Comparison of ENCODE assay signal across 16 mouse cellular contexts in the genomic region with DNA sequence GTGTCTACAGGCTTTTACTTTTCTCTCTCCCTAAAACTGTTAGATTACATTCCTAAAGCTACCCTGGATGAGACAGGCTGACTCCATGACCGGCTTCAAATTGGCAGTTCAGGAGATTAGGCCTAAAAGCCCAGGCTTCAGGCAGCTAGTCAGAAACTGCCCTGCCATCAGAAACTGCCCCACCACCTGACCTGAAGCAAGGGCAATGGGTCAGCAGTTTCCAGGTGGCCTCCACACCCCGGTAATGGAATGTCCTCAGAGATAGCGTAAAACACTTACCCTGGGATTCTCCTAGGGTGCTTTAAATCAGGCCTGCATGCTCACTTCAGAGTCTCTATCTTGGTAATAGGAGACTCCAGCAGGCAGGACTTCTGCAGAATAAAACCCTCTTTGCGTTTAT. TPM values are rescaled to one million over a fixed set of nuclear protein-coding genes. Genes with fewer than 3 reads are reported as not detected.
DNase-seq lines count a peak whose midpoint lies in the region; ATAC-seq and TF ChIP-seq lines count a peak whose summit lies in the region.
"Had no signal": no experiment of that assay in that cellular context is flagged by ENCODE, and none has a peak within 500 bp of the region (broad histone marks: within the 10 kb centered on the region; RNA-seq: fewer than 3 reads in every experiment).

No protein-coding gene starts in this region.

- no peak for DNase-seq in heart, postnatal 4 days
- DNase-seq in kidney, postnatal 0 days (ENCODE audit: low spot score) = no peak
- DNase-seq in kidney, adult 11 months = no peak
- no peak for DNase-seq in stomach, postnatal 0 days (ENCODE audit: low spot score)
- no peak for DNase-seq in forebrain, embryonic 11.5 days (ENCODE audit: low spot score)
- DNase-seq in hindbrain, embryonic 11.5 days (ENCODE audit: low spot score) = no peak
- DNase-seq: adrenal gland, adult 2 months; cerebellum, adult 2 months; gastrocnemius, postnatal 14 days had no signal

- WGBS in heart, embryonic 15.5 days = 41% methylated on average over 4 of the region's 4 CpGs
- WGBS in kidney, postnatal 0 days = 51% methylated on average over 4 of the region's 4 CpGs
- 49% methylated on average over 4 of the region's 4 CpGs for WGBS in embryonic facial prominence, embryonic 15.5 days
- WGBS in stomach, postnatal 0 days = 37% methylated on average over 4 of the region's 4 CpGs
- WGBS in forebrain, embryonic 11.5 days = 75% methylated on average over 4 of the region's 4 CpGs
- WGBS in hindbrain, embryonic 11.5 days = 70% methylated on average over 4 of the region's 4 CpGs

- H3K4me3 ChIP-seq in heart, embryonic 15.5 days = no peak overlapping the region
- no peak overlapping the region for H3K4me3 ChIP-seq in kidney, postnatal 0 days (replicated peaks; ENCODE audit: low read depth, low read length)
- no peak overlapping the region for H3K4me3 ChIP-seq in embryonic facial prominence, embryonic 15.5 days (replicated peaks)
- no peak overlapping the region for H3K4me3 ChIP-seq in stomach, postnatal 0 days (ENCODE audit: low read depth, low read length)
- no peak overlapping the region for H3K4me3 ChIP-seq in forebrain, embryonic 11.5 days (ENCODE audit: low read depth, low read length)
- no peak overlapping the region for H3K4me3 ChIP-seq in hindbrain, embryonic 11.5 days (ENCODE audit: low read depth, low read length)
- H3K4me3 ChIP-seq: embryonic facial prominence, embryonic 13.5 days; forebrain, embryonic 10.5 days; midbrain, embryonic 13.5 days had no signal

- H3K4me1 ChIP-seq in heart, embryonic 15.5 days (replicated peaks) = peaks cover 71% of the 10 kb centered on the region
- H3K4me1 ChIP-seq in kidney, postnatal 0 days (replicated peaks; ENCODE audit: insufficient read depth, low read length) = peaks cover 32% of the 10 kb centered on the region
- H3K4me1 ChIP-seq in embryonic facial prominence, embryonic 15.5 days = peaks cover 72% of the 10 kb centered on the region
- peaks cover 16% of the 10 kb centered on the region; the same call in 1 of the 2 replicates for H3K4me1 ChIP-seq in stomach, postnatal 0 days (replicated peaks; ENCODE audit: control insufficient read depth, insufficient read depth)
- H3K4me1 ChIP-seq in forebrain, embryonic 11.5 days (replicated peaks; ENCODE audit: control insufficient read depth, insufficient read depth, low read length) = no peaks in the 10 kb centered on the region
- H3K4me1 ChIP-seq in hindbrain, embryonic 11.5 days (replicated peaks; ENCODE audit: control insufficient read depth, insufficient read depth, low read length) = no peaks in the 10 kb centered on the region

- TF ChIP-seq EP300 in stomach, postnatal 0 days (optimal IDR thresholded peaks at IDR 0.05) = no peak

- H3K4me2 ChIP-seq in heart, embryonic 15.5 days = no peak overlapping the region
- H3K4me2 ChIP-seq in kidney, postnatal 0 days (ENCODE audit: low read length) = no peak overlapping the region
- H3K4me2 ChIP-seq in embryonic facial prominence, embryonic 15.5 days (replicated peaks) = no peak overlapping the region
- no peak overlapping the region for H3K4me2 ChIP-seq in stomach, postnatal 0 days (replicated peaks; ENCODE audit: low read depth)
- no peak overlapping the region for H3K4me2 ChIP-seq in forebrain, embryonic 11.5 days (ENCODE audit: low read depth, low read length, severe bottlenecking)
- no peak overlapping the region for H3K4me2 ChIP-seq in hindbrain, embryonic 11.5 days (replicated peaks; ENCODE audit: low read depth, low read length)
- H3K4me2 ChIP-seq: embryonic facial prominence, embryonic 13.5 days; midbrain, embryonic 13.5 days had no signal

- H3K27ac ChIP-seq in heart, embryonic 15.5 days = peak overlapping the region; percentile 75
- 0 out of 2 replicates have a peak overlapping the region, but pooled peaks have one; percentile 76 for H3K27ac ChIP-seq in kidney, postnatal 0 days
- H3K27ac ChIP-seq in embryonic facial prominence, embryonic 15.5 days (replicated peaks) = peak overlapping the region; percentile 85
- peak overlapping the region; percentile 30; the same call in 1 of the 2 replicates for H3K27ac ChIP-seq in stomach, postnatal 0 days (replicated peaks)
- H3K27ac ChIP-seq in forebrain, embryonic 11.5 days (ENCODE audit: low read depth, low read length) = no peak overlapping the region
- no peak overlapping the region for H3K27ac ChIP-seq in hindbrain, embryonic 11.5 days (ENCODE audit: low read depth, low read length)
- H3K27ac ChIP-seq: forebrain, embryonic 10.5 days; liver, embryonic 14.5 days; midbrain, embryonic 13.5 days had no signal

- no peaks in the 10 kb centered on the region for H3K27me3 ChIP-seq in heart, embryonic 15.5 days
- H3K27me3 ChIP-seq in kidney, postnatal 0 days (ENCODE audit: insufficient read depth, low read length) = no peaks in the 10 kb centered on the region
- H3K27me3 ChIP-seq in embryonic facial prominence, embryonic 15.5 days = no peaks in the 10 kb centered on the region
- no peaks in the 10 kb centered on the region for H3K27me3 ChIP-seq in stomach, postnatal 0 days (ENCODE audit: control insufficient read depth, insufficient read depth, low read length)
- H3K27me3 ChIP-seq in forebrain, embryonic 11.5 days (ENCODE audit: control insufficient read depth, insufficient read depth, low read length) = no peaks in the 10 kb centered on the region
- H3K27me3 ChIP-seq in hindbrain, embryonic 11.5 days (ENCODE audit: control insufficient read depth, insufficient read depth, low read length) = no peaks in the 10 kb centered on the region
- H3K27me3 ChIP-seq: embryonic facial prominence, embryonic 13.5 days; midbrain, embryonic 13.5 days had no signal

- no peak for TF ChIP-seq CTCF in kidney, postnatal 0 days (IDR thresholded peaks at IDR 0.05; ENCODE audit: low read depth)
- no peak for TF ChIP-seq CTCF in stomach, postnatal 0 days (IDR thresholded peaks at IDR 0.05; ENCODE audit: low read depth)

- ATAC-seq in heart, embryonic 15.5 days (replicated peaks; ENCODE audit: insufficient number of reproducible peaks, insufficient read depth, low FRiP score, low read depth) = no peak
- ATAC-seq in kidney, postnatal 0 days (replicated peaks; ENCODE audit: low FRiP score, low read depth) = no peak
- ATAC-seq in embryonic facial prominence, embryonic 15.5 days (ENCODE audit: insufficient number of reproducible peaks, low FRiP score, low TSS enrichment, low read depth) = no peak
- ATAC-seq in stomach, postnatal 0 days (ENCODE audit: low FRiP score, low TSS enrichment) = no peak
- no peak for ATAC-seq in forebrain, embryonic 11.5 days (replicated peaks; ENCODE audit: low FRiP score)
- no peak for ATAC-seq in hindbrain, embryonic 11.5 days (ENCODE audit: low FRiP score)
- ATAC-seq: hindbrain, embryonic 16.5 days; midbrain, embryonic 13.5 days had no signal

- H3K9ac ChIP-seq in heart, embryonic 15.5 days = no peak overlapping the region
- H3K9ac ChIP-seq in kidney, postnatal 0 days (ENCODE audit: low read depth, low read length) = no peak overlapping the region
- H3K9ac ChIP-seq in embryonic facial prominence, embryonic 15.5 days = no peak overlapping the region
- H3K9ac ChIP-seq in stomach, postnatal 0 days (ENCODE audit: low read length) = no peak overlapping the region
- no peak overlapping the region for H3K9ac ChIP-seq in forebrain, embryonic 11.5 days (ENCODE audit: low read length)
- no peak overlapping the region for H3K9ac ChIP-seq in hindbrain, embryonic 11.5 days (ENCODE audit: low read depth, low read length)
- H3K9ac ChIP-seq: embryonic facial prominence, embryonic 13.5 days; liver, embryonic 14.5 days; midbrain, embryonic 13.5 days had no signal

- H3K9me3 ChIP-seq in heart, embryonic 15.5 days (replicated peaks) = no peaks in the 10 kb centered on the region
- H3K9me3 ChIP-seq in kidney, postnatal 0 days (replicated peaks; ENCODE audit: low read length) = no peaks in the 10 kb centered on the region
- H3K9me3 ChIP-seq in embryonic facial prominence, embryonic 15.5 days (replicated peaks) = no peaks in the 10 kb centered on the region
- H3K9me3 ChIP-seq in stomach, postnatal 0 days (ENCODE audit: control insufficient read depth, low read length) = no peaks in the 10 kb centered on the region
- H3K9me3 ChIP-seq in forebrain, embryonic 11.5 days (ENCODE audit: control insufficient read depth, low read length) = no peaks in the 10 kb centered on the region
- no peaks in the 10 kb centered on the region for H3K9me3 ChIP-seq in hindbrain, embryonic 11.5 days (ENCODE audit: control insufficient read depth, low read length)
- H3K9me3 ChIP-seq: embryonic facial prominence, embryonic 13.5 days; forebrain, embryonic 10.5 days; midbrain, embryonic 13.5 days had no signal

- no peaks in the 10 kb centered on the region for H3K36me3 ChIP-seq in heart, embryonic 15.5 days
- H3K36me3 ChIP-seq in kidney, postnatal 0 days (ENCODE audit: insufficient read depth, low read length) = no peaks in the 10 kb centered on the region
- H3K36me3 ChIP-seq in embryonic facial prominence, embryonic 15.5 days = no peaks in the 10 kb centered on the region
- no peaks in the 10 kb centered on the region for H3K36me3 ChIP-seq in stomach, postnatal 0 days (ENCODE audit: control insufficient read depth, insufficient read depth, low read length)
- no peaks in the 10 kb centered on the region for H3K36me3 ChIP-seq in forebrain, embryonic 11.5 days (ENCODE audit: control insufficient read depth, insufficient read depth, low read length)
- no peaks in the 10 kb centered on the region for H3K36me3 ChIP-seq in hindbrain, embryonic 11.5 days (ENCODE audit: control insufficient read depth, insufficient read depth, low read length)
- H3K36me3 ChIP-seq: embryonic facial prominence, embryonic 13.5 days; forebrain, embryonic 10.5 days; midbrain, embryonic 13.5 days had no signal

RNA-seq across cellular contexts. Expression of gene Ggta1, which starts 46.9 kb away (rescaled TPM):
- 27.4 and 31.6 TPM in 2 replicates for polyA plus RNA-seq in heart, embryonic 15.5 days (2015; fragmentation: Nextera tagmentation; extraction: Ambion mirVana)
- total RNA-seq in heart, postnatal 4 days (2021) = 10 to 100 TPM; 21.5 to 22.3 TPM
- 16.2 and 16.5 TPM in 2 replicates for polyA plus RNA-seq in kidney, postnatal 0 days (2015; fragmentation: Nextera tagmentation; extraction: Ambion mirVana)
- 33.5 and 38.3 TPM in 2 replicates for polyA plus RNA-seq in embryonic facial prominence, embryonic 15.5 days (2015; fragmentation: Nextera tagmentation; extraction: Ambion mirVana)
- 10.7 and 11.5 TPM in 2 replicates for polyA plus RNA-seq in stomach, postnatal 0 days (2015; fragmentation: Nextera tagmentation; extraction: Ambion mirVana)
- 5.1 and 7.2 TPM in 2 replicates for polyA plus RNA-seq in forebrain, embryonic 11.5 days (2014; fragmentation: Nextera tagmentation; extraction: Ambion mirVana)
- 5.6 and 5.9 TPM in 2 replicates for polyA plus RNA-seq in hindbrain, embryonic 11.5 days (2014; fragmentation: Nextera tagmentation; extraction: Ambion mirVana)

RNA-seq across cellular contexts. Expression of gene Dab2ip, which starts 48.2 kb away (rescaled TPM):
- polyA plus RNA-seq in heart, embryonic 15.5 days (2015; fragmentation: Nextera tagmentation; extraction: Ambion mirVana) = 44.0 and 46.9 TPM in 2 replicates
- 10 to 100 TPM; 54.6 to 55.2 TPM for total RNA-seq in heart, postnatal 4 days (2021)
- polyA plus RNA-seq in kidney, postnatal 0 days (2015; fragmentation: Nextera tagmentation; extraction: Ambion mirVana) = 36.5 and 41.4 TPM in 2 replicates
- polyA plus RNA-seq in embryonic facial prominence, embryonic 15.5 days (2015; fragmentation: Nextera tagmentation; extraction: Ambion mirVana) = 67.9 and 72.0 TPM in 2 replicates
- 46.4 and 48.1 TPM in 2 replicates for polyA plus RNA-seq in stomach, postnatal 0 days (2015; fragmentation: Nextera tagmentation; extraction: Ambion mirVana)
- polyA plus RNA-seq in forebrain, embryonic 11.5 days (2014; fragmentation: Nextera tagmentation; extraction: Ambion mirVana) = 51.5 and 52.2 TPM in 2 replicates
- polyA plus RNA-seq in hindbrain, embryonic 11.5 days (2014; fragmentation: Nextera tagmentation; extraction: Ambion mirVana) = 37.8 and 47.9 TPM in 2 replicates

Comparison
In these comparisons a context has a peak if more than half of its experiments do, and no peak if none do; other contexts are left out.
1. H3K27ac ChIP-seq: peak in heart, embryonic 15.5 days (single experiment), kidney, postnatal 0 days (single experiment), embryonic facial prominence, embryonic 15.5 days (single experiment) and stomach, postnatal 0 days (single experiment); none in forebrain, embryonic 11.5 days (single experiment) and hindbrain, embryonic 11.5 days (single experiment).